Mouse (Mus musculus) Patski (cell line): ENCODE measurements around the gene Apobr. TPM values are rescaled to one million over a fixed set of nuclear protein-coding genes. Genes with fewer than 3 reads are reported as not detected.
A peak's percentile ranks its signal among the peaks of the same experiment; 100 is the strongest.

Source experiments
- ATAC-seq: fragments of 100-300 bp; one replicate; pipeline ENCODE4 v1.8.0; 2021
- CTCF ChIA-PET: fragments of 350-600 bp; sonication (Branson Sonifier 250); formaldehyde crosslinking; loops from one replicate; lab custom pipeline; 2022; ENCODE audit warnings: inconsistent platforms; lab: Charles Lee
- POLR2A ChIA-PET: fragments of 350-600 bp; sonication (Branson Sonifier 250); formaldehyde crosslinking; loops from one replicate; lab custom pipeline; 2022; ENCODE audit warnings: antibody characterized with exemption, inconsistent platforms; lab: Charles Lee
- DNase-seq: peaks from one replicate; pipeline ENCODE4 v3.0.0-alpha.2; 2011; ENCODE audit warnings: low read depth, low spot score
- H3K27me3 ChIP-seq: fragments of 371-371 bp; one replicate; pipeline ENCODE4 v1.5.1; 2021
- CTCF ChIP-seq: fragments of 100-300 bp; IDR thresholded peaks from one replicate; pipeline ENCODE4 v1.5.1; 2021
- in situ Hi-C: fragments of 300-500 bp; cut with MboI; formaldehyde crosslinking; loops from 3 replicates; pipeline ENCODE4 v1.11.1; 2018; ENCODE audit warnings: low pct_unique_long_range_greater_than_20kb, mixed read lengths
- polyA plus RNA-seq: library from polyadenylated mRNA; unstranded; gene quantifications from one replicate; pipeline ENCODE4 v1.2.3, GENCODE M21; 2021

Gene Apobr
- polyA plus RNA-seq, 1 experiment from 2014 or later, result 0.94 TPM

GRCm38 (mm10) chr7:126632478-126632877 lies 47.7 kb downstream of the Apobr start:
- TF ChIP-seq CTCF, result no peak
- in situ Hi-C loops, result no loop called here
- ATAC-seq (no peak), DNase-seq (no peak)
- H3K27me3 ChIP-seq, result no peaks in the 10 kb centered on the region
- ChIA-PET POLR2A (interaction anchor here (1.4 to 1.7 kb wide), 2 partner anchors 11 to 54 kb away, joined by 5 to 6 read pairs; no protein-coding TSS in a partner anchor), CTCF (interaction anchor here (1.4 to 9.0 kb wide), 2 partner anchors 10 to 53 kb away, joined by 3 to 93 read pairs; no protein-coding TSS in a partner anchor)

GRCm38 (mm10) chr7:126635375-126635774 lies 50.6 kb downstream of the Apobr start:
- DNase-seq (no peak), ATAC-seq (no peak)
- ChIA-PET CTCF (interaction anchor here (1.8 to 9.0 kb wide), 2 partner anchors 52 to 56 kb away, joined by 5 to 93 read pairs; no protein-coding TSS in a partner anchor), POLR2A (no interaction called here)
- no peak for TF ChIP-seq CTCF
- no peaks in the 10 kb centered on the region for H3K27me3 ChIP-seq
- in situ Hi-C loops, result loop anchor here (5.0 kb wide), 1 partner anchor 58 kb away; no protein-coding TSS in a partner anchor

GRCm38 (mm10) chr7:126636733-126637520 lies 52.2 kb downstream of the Apobr start:
- no peak for ATAC-seq
- POLR2A ChIA-PET, result interaction anchor here (0.6 to 1.2 kb wide), 2 partner anchors 13 to 21 kb away, joined by 3 to 5 read pairs; no protein-coding TSS in a partner anchor
- in situ Hi-C loops, result loop anchor here (5.0 kb wide), 1 partner anchor 60 kb away; no protein-coding TSS in a partner anchor

More at GRCm38 (mm10) chr7:126636733-126637520, 52.2 kb downstream of the Apobr start:
- DNase-seq, result no peak
- no peaks in the 10 kb centered on the region for H3K27me3 ChIP-seq
- TF ChIP-seq CTCF, result peak; percentile 93
- CTCF ChIA-PET, result interaction anchor here (1.3 to 9.0 kb wide), 4 partner anchors 49 to 57 kb away, joined by 4 to 93 read pairs (median 5); no protein-coding TSS in a partner anchor

Other genes starting within 250 kb of the Apobr start
- 0.95 TPM for gene Lat, start 215.4 kb upstream of the Apobr start, polyA plus RNA-seq
- gene Spns1, start 207.5 kb upstream of the Apobr start, polyA plus RNA-seq, result 69.3 TPM
- 8.9 TPM for gene Nfatc2ip, start 188.2 kb upstream of the Apobr start, polyA plus RNA-seq
- gene Cd19, start 170.1 kb upstream of the Apobr start, polyA plus RNA-seq, result not detected
- gene Rabep2, start 156.2 kb upstream of the Apobr start, polyA plus RNA-seq, result 30.2 TPM
- gene Atp2a1, start 121.8 kb upstream of the Apobr start, polyA plus RNA-seq, result 0.10 TPM
- 64.4 TPM for gene Sh2b1, start 109.5 kb upstream of the Apobr start, polyA plus RNA-seq
- 159 TPM for gene Tufm, start 97.6 kb upstream of the Apobr start, polyA plus RNA-seq
- gene Atxn2l, start 81.5 kb upstream of the Apobr start, polyA plus RNA-seq, result 113 TPM
- 322 TPM for gene Eif3c, start 18.5 kb upstream of the Apobr start, polyA plus RNA-seq
- 2.6 TPM for gene Cln3, start 875 bp downstream of the Apobr start, polyA plus RNA-seq
- 0.68 TPM for gene Il27, start 10.0 kb downstream of the Apobr start, polyA plus RNA-seq
- 138 TPM for gene Nupr1, start 45.9 kb downstream of the Apobr start, polyA plus RNA-seq
- gene Sgf29, start 64.4 kb downstream of the Apobr start, polyA plus RNA-seq, result 21.1 TPM
- 0.62 TPM for gene Sult1a1, start 91.5 kb downstream of the Apobr start, polyA plus RNA-seq
- gene Bola2, start 110.5 kb downstream of the Apobr start, polyA plus RNA-seq, result 102 TPM
- gene Slx1b, start 110.8 kb downstream of the Apobr start, polyA plus RNA-seq, result 14.8 TPM
- 1.3 TPM for gene Coro1a, start 122.8 kb downstream of the Apobr start, polyA plus RNA-seq
- 122 TPM for gene Mapk3, start 174.7 kb downstream of the Apobr start, polyA plus RNA-seq
- gene Gdpd3, start 181.4 kb downstream of the Apobr start, polyA plus RNA-seq, result 3.0 TPM
- gene Ypel3, start 192.0 kb downstream of the Apobr start, polyA plus RNA-seq, result 109 TPM
- 0.49 TPM for gene Tbx6, start 196.5 kb downstream of the Apobr start, polyA plus RNA-seq
- gene Ppp4c, start 207.6 kb downstream of the Apobr start, polyA plus RNA-seq, result 94.3 TPM
- gene Fam57b, start 212.7 kb downstream of the Apobr start, polyA plus RNA-seq, result 1.3 TPM
- not detected for gene 4930451I11Rik, start 246.7 kb downstream of the Apobr start, polyA plus RNA-seq